Mouse (Mus musculus): Measurements from ENCODE around the gene C8a. TPM values are rescaled to one million over a fixed set of nuclear protein-coding genes. Genes with fewer than 3 reads are reported as not detected.

The C8a gene
- polyA plus RNA-seq, 1 experiment from 2014 or later = not detected

- Histone ChIP-seq H3K4me3 (no peak overlapping the region), H3K9me3 (no peaks in the 10 kb centered on the region), H3K27me3 (0 out of 2 replicates have a peak, but pooled peaks cover 3% of the 10 kb centered on the region), H3K4me2 (replicated peaks) (no peak overlapping the region), H3K27ac (no peak overlapping the region), H3K36me3 (no peaks in the 10 kb centered on the region), H3K9ac (no peak overlapping the region), H3K4me1 (peaks cover 3% of the 10 kb centered on the region; the same call in 1 of the 2 replicates)
- 77% methylated on average over 9 of the region's 9 CpGs for WGBS
- no peak for ATAC-seq (ENCODE audit: insufficient number of reproducible peaks, insufficient read depth, low FRiP score, low TSS enrichment)
These were observed 12.5 kb upstream of the C8a start for GRCm38 (mm10) chr4:104888499-104889262.

- WGBS = 65% methylated on average over 9 of the region's 9 CpGs
- no peak for ATAC-seq (ENCODE audit: insufficient number of reproducible peaks, insufficient read depth, low FRiP score, low TSS enrichment)
These were observed 11.3 kb upstream of the C8a start for GRCm38 (mm10) chr4:104887486-104887885.

DNA sequence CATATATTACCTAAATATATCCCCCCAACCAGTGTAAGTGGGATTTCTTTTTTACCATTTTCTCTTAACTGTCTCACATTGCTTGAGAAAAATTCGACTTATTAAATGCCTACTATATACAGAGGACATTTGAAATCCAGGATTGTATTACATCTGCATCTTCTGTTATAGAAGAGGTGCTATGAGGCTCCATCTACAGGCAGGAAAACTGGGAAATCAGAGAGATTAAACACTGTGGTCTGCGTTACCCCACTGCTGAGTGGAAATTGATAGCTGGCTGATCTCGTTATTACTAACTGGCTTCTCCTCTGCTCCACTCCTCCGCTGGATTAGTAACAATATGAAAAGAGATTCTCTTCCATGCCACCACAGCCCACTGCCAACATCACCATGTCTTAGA lies 366 bp downstream of the C8a start:
- Histone ChIP-seq H3K4me1 (no peaks in the 10 kb centered on the region), H3K27ac (no peak overlapping the region), H3K27me3 (no peaks in the 10 kb centered on the region), H3K36me3 (no peaks in the 10 kb centered on the region), H3K4me2 (replicated peaks) (no peak overlapping the region), H3K9me3 (no peaks in the 10 kb centered on the region), H3K9ac (no peak overlapping the region), H3K4me3 (no peak overlapping the region)
- WGBS = 65% methylated on average over 4 of the region's 4 CpGs
- ATAC-seq (ENCODE audit: insufficient number of reproducible peaks, insufficient read depth, low FRiP score, low TSS enrichment) = no peak

More at GRCm38 (mm10) chr4:104887486-104887885, 11.3 kb upstream of the C8a start:
- no peak overlapping the region for H3K27ac ChIP-seq
- H3K4me3 ChIP-seq = no peak overlapping the region
- H3K27me3 ChIP-seq = 0 out of 2 replicates have a peak, but pooled peaks cover 3% of the 10 kb centered on the region
- no peak overlapping the region for H3K4me2 ChIP-seq (replicated peaks)
- peaks cover 3% of the 10 kb centered on the region; the same call in 1 of the 2 replicates for H3K4me1 ChIP-seq
- no peaks in the 10 kb centered on the region for H3K9me3 ChIP-seq
- no peaks in the 10 kb centered on the region for H3K36me3 ChIP-seq
- no peak overlapping the region for H3K9ac ChIP-seq

DNA sequence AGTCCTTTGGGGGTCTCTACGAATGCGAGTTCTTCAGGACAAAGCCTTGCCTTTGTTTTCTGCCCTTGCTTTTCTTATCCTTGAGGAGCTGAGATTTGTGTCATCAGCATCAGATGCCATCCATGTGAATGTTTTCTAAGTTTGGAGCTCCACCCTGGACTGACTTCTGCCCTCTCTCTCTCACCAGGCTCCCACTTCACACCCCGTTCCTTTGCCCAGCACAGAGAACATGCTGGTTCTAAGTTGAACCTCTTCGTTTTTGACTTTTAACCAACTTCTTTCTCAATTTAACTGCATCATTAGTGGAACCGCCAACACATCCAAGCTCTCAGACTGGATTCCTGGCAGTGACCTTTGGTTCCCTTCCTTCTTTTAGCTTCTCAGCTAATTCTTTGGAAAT lies 6.0 kb downstream of the C8a start:
- no peak overlapping the region for H3K27ac ChIP-seq
- H3K9me3 ChIP-seq = no peaks in the 10 kb centered on the region
- no peak for ATAC-seq (ENCODE audit: insufficient number of reproducible peaks, insufficient read depth, low FRiP score, low TSS enrichment)
- no peak overlapping the region for H3K4me2 ChIP-seq (replicated peaks)
- 85% methylated on average over 5 of the region's 5 CpGs for WGBS
- H3K9ac ChIP-seq = no peak overlapping the region
- peaks cover 10% of the 10 kb centered on the region; the same call in 1 of the 2 replicates for H3K4me1 ChIP-seq
- no peaks in the 10 kb centered on the region for H3K27me3 ChIP-seq
- H3K36me3 ChIP-seq = no peaks in the 10 kb centered on the region
- no peak overlapping the region for H3K4me3 ChIP-seq

- H3K9ac ChIP-seq = no peak overlapping the region
- H3K4me1 ChIP-seq = peaks cover 16% of the 10 kb centered on the region; the same call in 1 of the 2 replicates
- no peaks in the 10 kb centered on the region for H3K27me3 ChIP-seq
- no peaks in the 10 kb centered on the region for H3K36me3 ChIP-seq
- ATAC-seq (ENCODE audit: insufficient number of reproducible peaks, insufficient read depth, low FRiP score, low TSS enrichment) = no peak
- no peak overlapping the region for H3K4me2 ChIP-seq (replicated peaks)
- H3K4me3 ChIP-seq = no peak overlapping the region
- no peaks in the 10 kb centered on the region for H3K9me3 ChIP-seq
- no peak overlapping the region for H3K27ac ChIP-seq
These were observed 6.6 kb downstream of the C8a start for GRCm38 (mm10) chr4:104869581-104869980.

DNA sequence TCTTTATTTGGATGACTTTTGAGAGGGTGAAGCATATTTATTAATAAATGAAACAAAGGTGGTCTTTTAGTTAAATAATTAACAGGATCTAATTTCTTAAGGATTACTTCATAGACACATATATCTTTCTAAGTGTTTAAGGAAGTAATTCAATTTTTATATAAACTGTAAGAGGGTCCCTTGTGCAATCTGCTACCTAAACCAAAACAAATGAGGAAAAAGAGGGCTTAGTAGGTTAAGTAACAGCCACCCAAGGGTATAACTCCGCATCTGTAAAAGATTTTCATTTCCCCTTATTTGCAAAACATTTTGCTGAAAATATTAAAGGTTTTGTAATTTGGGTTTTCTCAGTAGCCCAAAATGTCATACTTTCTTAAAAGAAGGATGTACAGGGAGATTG lies 11.8 kb downstream of the C8a start:
- ATAC-seq (ENCODE audit: insufficient number of reproducible peaks, insufficient read depth, low FRiP score, low TSS enrichment) = no peak
- Histone ChIP-seq H3K9ac (no peak overlapping the region), H3K36me3 (no peaks in the 10 kb centered on the region), H3K4me2 (replicated peaks) (no peak overlapping the region), H3K4me3 (no peak overlapping the region), H3K4me1 (peaks cover 17% of the 10 kb centered on the region; the same call in 1 of the 2 replicates), H3K9me3 (no peaks in the 10 kb centered on the region), H3K27ac (no peak overlapping the region), H3K27me3 (no peaks in the 10 kb centered on the region)
- WGBS = 62% methylated on average over 1 of the region's 1 CpGs

DNA sequence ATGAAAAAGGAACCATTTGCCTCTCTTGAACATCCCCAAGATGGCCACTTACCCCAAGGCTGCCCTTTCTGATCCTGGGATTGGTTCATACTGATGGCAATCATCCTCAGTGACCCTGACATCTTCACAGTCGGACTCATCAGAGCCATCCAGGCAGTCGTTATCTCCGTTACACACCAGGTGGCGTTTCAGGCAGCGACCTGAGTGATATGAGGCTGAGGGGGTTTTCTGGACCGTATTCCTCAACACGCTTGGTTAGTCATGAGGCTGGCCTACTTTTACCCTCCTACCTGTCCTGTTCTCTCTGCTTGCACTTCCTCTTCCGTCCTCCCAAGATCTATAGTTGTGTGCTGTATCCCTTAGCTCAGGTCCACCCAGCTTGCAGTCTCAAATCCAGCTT lies 15.0 kb downstream of the C8a start:
- H3K4me1 ChIP-seq = peaks cover 17% of the 10 kb centered on the region; the same call in 1 of the 2 replicates
- H3K27me3 ChIP-seq = no peaks in the 10 kb centered on the region
- no peak overlapping the region for H3K9ac ChIP-seq
- H3K4me3 ChIP-seq = no peak overlapping the region
- H3K4me2 ChIP-seq (replicated peaks) = no peak overlapping the region
- H3K27ac ChIP-seq = no peak overlapping the region
- no peaks in the 10 kb centered on the region for H3K9me3 ChIP-seq
- 82% methylated on average over 8 of the region's 8 CpGs for WGBS
- no peak for ATAC-seq (ENCODE audit: insufficient number of reproducible peaks, insufficient read depth, low FRiP score, low TSS enrichment)
- no peaks in the 10 kb centered on the region for H3K36me3 ChIP-seq

DNA sequence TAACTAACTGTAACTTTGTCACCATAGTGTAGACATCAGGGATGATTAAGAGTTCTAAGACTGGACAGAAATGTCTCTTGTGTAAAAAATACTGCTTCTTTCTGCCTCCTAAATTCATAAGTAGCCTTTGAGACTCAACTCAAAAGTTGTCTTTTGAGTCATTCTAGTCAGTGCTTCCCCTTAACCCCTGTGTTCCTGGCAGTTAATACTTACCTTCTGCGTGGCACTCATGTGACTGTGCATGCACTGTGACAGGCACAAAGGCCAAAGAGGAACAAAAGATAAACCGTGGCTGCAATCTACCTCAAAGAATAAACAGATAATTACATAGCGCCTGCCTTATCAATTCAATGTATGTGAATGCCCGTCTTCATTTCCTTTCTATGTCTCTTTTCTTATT lies 18.4 kb downstream of the C8a start:
- Histone ChIP-seq H3K4me3 (no peak overlapping the region), H3K27me3 (no peaks in the 10 kb centered on the region), H3K27ac (no peak overlapping the region), H3K9me3 (no peaks in the 10 kb centered on the region), H3K4me2 (replicated peaks) (no peak overlapping the region), H3K36me3 (no peaks in the 10 kb centered on the region), H3K4me1 (no peaks in the 10 kb centered on the region), H3K9ac (no peak overlapping the region)
- ATAC-seq (ENCODE audit: insufficient number of reproducible peaks, insufficient read depth, low FRiP score, low TSS enrichment) = no peak
- 79% methylated on average over 4 of the region's 4 CpGs for WGBS

GRCm38 (mm10) chr4:104857029-104857428 lies 19.2 kb downstream of the C8a start, which contains the start of gene Gm17662:
Gm17662 (plus strand) TSS chr4:104857329.
- no peaks in the 10 kb centered on the region for H3K36me3 ChIP-seq
- 62% methylated on average over 1 of the region's 1 CpGs for WGBS
- no peak for ATAC-seq (ENCODE audit: insufficient number of reproducible peaks, insufficient read depth, low FRiP score, low TSS enrichment)
- H3K4me2 ChIP-seq (replicated peaks) = no peak within 1 kb of the TSS
- no peak within 1 kb of the TSS for H3K27ac ChIP-seq
- H3K27me3 ChIP-seq = no peaks in the 10 kb centered on the region
- no peaks in the 10 kb centered on the region for H3K9me3 ChIP-seq
- no peak within 1 kb of the TSS for H3K4me3 ChIP-seq
- H3K4me1 ChIP-seq = no peaks in the 10 kb centered on the region
- no peak within 1 kb of the TSS for H3K9ac ChIP-seq

DNA sequence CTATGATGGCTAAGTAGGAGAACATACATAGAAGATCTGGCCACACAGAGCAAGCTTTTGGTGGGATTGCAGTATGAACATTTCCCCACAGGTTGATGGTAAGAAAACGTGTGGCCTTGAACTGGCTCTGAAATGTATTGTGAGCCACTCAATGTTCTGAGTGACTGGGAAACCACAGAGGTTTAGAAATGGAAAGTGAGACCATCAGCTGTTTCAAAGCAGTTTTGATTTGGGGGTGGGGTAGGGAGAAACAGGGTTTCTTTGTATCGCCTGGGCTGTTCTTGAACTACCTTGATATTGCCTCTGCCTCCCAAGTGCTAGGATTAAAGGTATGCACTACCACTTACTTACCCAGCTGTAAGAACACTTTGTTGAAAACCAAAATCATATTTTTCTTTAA lies 21.0 kb downstream of the C8a start:
- Histone ChIP-seq H3K4me2 (replicated peaks) (no peak overlapping the region), H3K36me3 (no peaks in the 10 kb centered on the region), H3K4me3 (no peak overlapping the region), H3K27me3 (no peaks in the 10 kb centered on the region), H3K4me1 (no peaks in the 10 kb centered on the region), H3K9ac (no peak overlapping the region), H3K9me3 (no peaks in the 10 kb centered on the region), H3K27ac (no peak overlapping the region)
- WGBS = 69% methylated on average over 2 of the region's 2 CpGs
- no peak for ATAC-seq (ENCODE audit: insufficient number of reproducible peaks, insufficient read depth, low FRiP score, low TSS enrichment)

DNA sequence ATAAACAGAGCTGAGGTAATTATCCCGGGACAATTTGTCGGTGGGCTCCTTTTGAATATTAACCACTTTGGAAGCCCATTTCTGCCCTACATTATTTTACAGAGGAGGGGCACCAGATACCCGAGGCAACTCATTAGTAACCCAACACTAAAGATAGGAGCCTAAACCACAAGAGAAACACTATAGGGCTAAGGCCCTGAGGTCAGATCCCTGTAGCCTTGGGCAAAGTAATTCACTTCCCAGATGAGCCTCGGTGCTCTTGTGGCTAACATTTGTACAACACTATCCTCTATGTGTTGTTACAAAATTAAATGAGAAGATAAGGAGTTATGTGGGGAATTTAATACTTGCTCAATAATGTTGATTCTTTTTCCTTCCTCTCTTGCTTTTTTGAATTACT lies 32.7 kb downstream of the C8a start:
- Histone ChIP-seq H3K9ac (no peak overlapping the region), H3K9me3 (no peaks in the 10 kb centered on the region), H3K27ac (no peak overlapping the region), H3K36me3 (no peaks in the 10 kb centered on the region), H3K4me1 (no peaks in the 10 kb centered on the region), H3K4me2 (replicated peaks) (no peak overlapping the region), H3K27me3 (no peaks in the 10 kb centered on the region), H3K4me3 (no peak overlapping the region)
- WGBS = 33% methylated on average over 4 of the region's 4 CpGs
- ATAC-seq (ENCODE audit: insufficient number of reproducible peaks, insufficient read depth, low FRiP score, low TSS enrichment) = no peak

DNA sequence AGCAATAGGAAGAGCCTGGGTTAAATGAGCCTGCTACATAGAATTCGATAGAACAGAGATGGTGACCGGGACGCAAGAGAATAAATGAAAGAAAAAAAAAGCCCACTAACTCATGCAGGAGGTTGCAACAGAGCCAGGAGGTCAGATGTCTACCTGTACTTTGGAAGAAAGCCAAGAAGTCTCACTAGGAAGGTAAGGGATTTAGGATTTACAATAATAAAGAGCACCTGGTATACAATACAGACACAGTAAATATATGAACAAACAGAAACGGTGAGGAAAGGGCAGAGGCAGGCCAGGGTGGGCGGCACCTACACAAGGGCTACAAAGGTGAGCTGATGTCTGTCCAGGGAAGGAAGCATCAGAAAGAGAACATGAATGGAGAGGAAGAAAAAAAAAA lies 34.0 kb downstream of the C8a start:
- Histone ChIP-seq H3K36me3 (no peaks in the 10 kb centered on the region), H3K4me2 (replicated peaks) (no peak overlapping the region), H3K9ac (no peak overlapping the region), H3K9me3 (no peaks in the 10 kb centered on the region), H3K27me3 (no peaks in the 10 kb centered on the region), H3K27ac (no peak overlapping the region), H3K4me1 (no peaks in the 10 kb centered on the region), H3K4me3 (no peak overlapping the region)
- WGBS = 83% methylated on average over 5 of the region's 5 CpGs
- no peak for ATAC-seq (ENCODE audit: insufficient number of reproducible peaks, insufficient read depth, low FRiP score, low TSS enrichment)

Measured in embryonic facial prominence, embryonic 12.5 days (tissue).